In the genomic region with DNA sequence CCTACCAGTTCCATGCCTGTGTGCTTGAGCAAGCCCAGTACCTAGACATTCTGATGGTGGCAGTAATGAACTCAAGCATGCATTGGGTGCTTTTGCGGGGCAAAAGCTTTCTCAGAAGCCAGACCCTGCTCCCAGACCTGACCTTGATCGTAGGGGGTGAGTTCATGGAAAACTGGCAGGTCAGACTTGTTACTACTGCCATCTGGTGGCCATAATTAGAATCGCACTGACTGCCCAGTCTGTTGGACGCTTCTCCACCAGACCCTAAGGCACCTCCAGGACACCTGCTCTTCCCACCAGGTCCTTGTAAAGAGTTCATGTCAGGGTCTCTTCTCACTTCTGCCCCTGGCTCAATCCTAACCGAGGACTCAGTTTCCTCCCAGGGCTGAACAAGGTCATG, we compare ENCODE assay signal across 9 mouse cellular contexts. TPM values are rescaled to one million over a fixed set of nuclear protein-coding genes. Genes with fewer than 3 reads are reported as not detected.
DNase-seq lines count a peak whose midpoint lies in the region; ATAC-seq and TF ChIP-seq lines count a peak whose summit lies in the region.
"Had no signal": no experiment of that assay in that cellular context is flagged by ENCODE, and none has a peak within 500 bp of the region (broad histone marks: within the 10 kb centered on the region; RNA-seq: fewer than 3 reads in every experiment).

No protein-coding gene starts in this region.

- H3K9me3 ChIP-seq in heart, embryonic 10.5 days, result no peaks in the 10 kb centered on the region
- H3K9me3 ChIP-seq in G1E (replicated peaks), result no peaks in the 10 kb centered on the region
- H3K9me3 ChIP-seq: embryonic facial prominence, embryonic 12.5 days had no signal

- H3K4me1 ChIP-seq in heart, embryonic 10.5 days, result peaks cover 18% of the 10 kb centered on the region
- peaks cover 13% of the 10 kb centered on the region for H3K4me1 ChIP-seq in G1E (ENCODE audit: insufficient read depth, low read depth, low read length)
- H3K4me1 ChIP-seq in small intestine, adult 2 months (ENCODE audit: control insufficient read depth, insufficient read depth, insufficient read length, low read length), result no peaks in the 10 kb centered on the region; the same call in none of the 2 replicates
- H3K4me1 ChIP-seq: embryonic facial prominence, embryonic 12.5 days had no signal

- DNase-seq in heart, adult 18-20 months, result peak; percentile 58 to 74
- DNase-seq in heart, embryonic 10.5 days (ENCODE audit: low spot score), result no peak
- peak; percentile 55 for DNase-seq in G1E (ENCODE audit: low spot score)
- peak; percentile 77 for DNase-seq in cerebellum, adult 8-10 months
- peak; percentile 33 to 59 for DNase-seq in heart, adult 9 months (ENCODE audit: low spot score in 2 of 2)
- peak; percentile 64 for DNase-seq in layer of hippocampus, adult 11-12 months (ENCODE audit: low spot score)
- DNase-seq in lung, postnatal 10 days, result peak; percentile 80

- H3K27me3 ChIP-seq in heart, embryonic 10.5 days (ENCODE audit: insufficient read depth, poor library complexity, severe bottlenecking), result peaks cover 50% of the 10 kb centered on the region
- peaks cover 45% of the 10 kb centered on the region for H3K27me3 ChIP-seq in G1E (ENCODE audit: insufficient read depth, low read length)
- H3K27me3 ChIP-seq in small intestine, adult 2 months (ENCODE audit: control insufficient read depth, insufficient read depth, low read length), result no peaks in the 10 kb centered on the region
- H3K27me3 ChIP-seq: embryonic facial prominence, embryonic 12.5 days had no signal

- ATAC-seq in G1E (ENCODE audit: extremely low read depth, insufficient number of reproducible peaks, low FRiP score, poor library complexity, severe bottlenecking), result 0 out of 2 replicates have a peak, but pooled peaks have one; percentile 18

- TF ChIP-seq POLR2A in small intestine, adult 2 months (IDR thresholded peaks at IDR 0.05; ENCODE audit: low read depth, low read length), result no peak

- no peaks in the 10 kb centered on the region for H3K36me3 ChIP-seq in heart, embryonic 10.5 days
- no peaks in the 10 kb centered on the region for H3K36me3 ChIP-seq in G1E (replicated peaks)
- H3K36me3 ChIP-seq in small intestine, adult 2 months (ENCODE audit: control insufficient read depth, insufficient read depth, low read length), result no peaks in the 10 kb centered on the region
- H3K36me3 ChIP-seq: embryonic facial prominence, embryonic 12.5 days had no signal

- TF ChIP-seq CTCF in G1E (IDR thresholded peaks at IDR 0.05; ENCODE audit: low read depth, low read length), result peak; percentile 90
- TF ChIP-seq CTCF in small intestine, adult 2 months (IDR thresholded peaks at IDR 0.05; ENCODE audit: extremely low read depth, insufficient read length, insufficient replicate concordance, low read depth, low read length), result peak; percentile 79; the same call in 1 of the 2 replicates

- no peak overlapping the region for H3K27ac ChIP-seq in heart, embryonic 10.5 days
- H3K27ac ChIP-seq in small intestine, adult 2 months (ENCODE audit: insufficient read depth, low read depth, low read length), result no peak overlapping the region
- H3K27ac ChIP-seq: embryonic facial prominence, embryonic 12.5 days had no signal

- H3K4me3 ChIP-seq in heart, embryonic 10.5 days, result no peak overlapping the region
- no peak overlapping the region for H3K4me3 ChIP-seq in G1E (ENCODE audit: low read depth, low read length)
- no peak overlapping the region for H3K4me3 ChIP-seq in small intestine, adult 2 months (ENCODE audit: low read depth, low read length)
- H3K4me3 ChIP-seq: embryonic facial prominence, embryonic 12.5 days had no signal

- WGBS in heart, embryonic 10.5 days, result 4% methylated on average over 5 of the region's 5 CpGs
- WGBS in small intestine, adult 2 months, result 5% methylated on average over 5 of the region's 5 CpGs

RNA-seq across cellular contexts. Expression of gene Trim67, which starts 34.5 kb away (rescaled TPM):
- under 1 TPM; 0.47 to 0.67 TPM for total RNA-seq in heart, adult 18-20 months (2021)
- 0.05 and 0.10 TPM in 2 replicates for polyA plus RNA-seq in heart, embryonic 10.5 days (2016; fragmentation: Nextera tagmentation; extraction: Ambion mirVana)
- total RNA-seq in G1E (2014; fragmentation: Nextera tagmentation) (not detected in 2 replicates), G1E (2017) (0.05 TPM in 1 of 2 replicates, not detected in the other)
- not detected in 2 replicates for polyA plus RNA-seq in G1E (2012)
- 0.05 and 0.09 TPM in 2 replicates for polyA plus RNA-seq in small intestine, adult 2 months (2012; rRNA removed)

RNA-seq across cellular contexts. Expression of gene Gnpat, which starts 35.4 kb away (rescaled TPM):
- 100 to 1,000 TPM; 177 to 188 TPM for total RNA-seq in heart, adult 18-20 months (2021)
- 132 and 134 TPM in 2 replicates for polyA plus RNA-seq in heart, embryonic 10.5 days (2016; fragmentation: Nextera tagmentation; extraction: Ambion mirVana)
- total RNA-seq in G1E (2014; fragmentation: Nextera tagmentation), result 125 and 146 TPM in 2 replicates
- 129 and 131 TPM in 2 replicates for total RNA-seq in G1E (2017)
- 80.5 and 128 TPM in 2 replicates for polyA plus RNA-seq in G1E (2012)
- polyA plus RNA-seq in small intestine, adult 2 months (2012; rRNA removed), result 12.1 and 17.6 TPM in 2 replicates

RNA-seq across cellular contexts. Expression of gene 2810004N23Rik, which starts 35.5 kb away (rescaled TPM):
- 10 to 100 TPM; 44.3 to 48.5 TPM for total RNA-seq in heart, adult 18-20 months (2021)
- polyA plus RNA-seq in heart, embryonic 10.5 days (2016; fragmentation: Nextera tagmentation; extraction: Ambion mirVana), result 66.0 and 67.5 TPM in 2 replicates
- total RNA-seq in G1E (2014; fragmentation: Nextera tagmentation) (49.3 and 61.9 TPM in 2 replicates), G1E (2017) (73.7 and 74.1 TPM in 2 replicates)
- polyA plus RNA-seq in G1E (2012), result 41.9 and 52.6 TPM in 2 replicates
- polyA plus RNA-seq in small intestine, adult 2 months (2012; rRNA removed), result 3.3 and 5.4 TPM in 2 replicates
